Mouse (Mus musculus) intestine, embryonic 16.5 days (tissue): ENCODE results near the gene Neb. TPM values are rescaled to one million over a fixed set of nuclear protein-coding genes. Genes with fewer than 3 reads are reported as not detected.

Experiments
- ATAC-seq: fragments of 200-750 bp; cut with Nextera tagmentation; 2 replicates; pipeline ENCODE4 v1.8.0; 2017; ENCODE audit warnings: moderate TSS enrichment, moderate library complexity
- H3K27ac ChIP-seq: fragments of 300-500 bp; sonication (generic); 2 replicates; pipeline ENCODE4 v1.5.1; 2014; ENCODE audit warnings: mild to moderate bottlenecking, low read length
- H3K27me3 ChIP-seq: fragments of 300-500 bp; sonication (generic); replicated peaks from 2 replicates; pipeline ENCODE4 v1.6.1; 2014; ENCODE audit warnings: low read length, control low read depth, mixed read lengths; ENCODE audit not compliant: control insufficient read depth, insufficient read depth
- H3K36me3 ChIP-seq: fragments of 300-500 bp; sonication (generic); 2 replicates; pipeline ENCODE4 v1.6.1; 2014; ENCODE audit warnings: low read length, control low read depth; ENCODE audit not compliant: control insufficient read depth, insufficient read depth
- H3K4me1 ChIP-seq: fragments of 300-500 bp; sonication (generic); 2 replicates; pipeline ENCODE4 v1.6.1; 2014; ENCODE audit warnings: low read length, control low read depth, mixed read lengths; ENCODE audit not compliant: control insufficient read depth, insufficient read depth
- H3K4me2 ChIP-seq: fragments of 300-500 bp; sonication (generic); 2 replicates; pipeline ENCODE4 v1.6.1; 2014; ENCODE audit warnings: low read depth, low read length, control low read depth
- H3K4me3 ChIP-seq: fragments of 300-500 bp; sonication (generic); 2 replicates; pipeline ENCODE4 v1.5.1; 2014; ENCODE audit warnings: mild to moderate bottlenecking, low read length
- H3K9ac ChIP-seq: fragments of 300-500 bp; sonication (generic); 2 replicates; pipeline ENCODE4 v1.6.1; 2014; ENCODE audit warnings: low read depth, low read length
- H3K9me3 ChIP-seq: fragments of 300-500 bp; sonication (generic); 2 replicates; pipeline ENCODE4 v1.6.1; 2016; ENCODE audit warnings: low read length, control low read depth; ENCODE audit not compliant: control insufficient read depth
- WGBS: fragments of 180-500 bp; shearing (Covaris S2); extraction: QIAGEN DNeasy Blood & Tissue Kit; methylation state at CpG from one replicate; pipeline ENCODE4 v1.1.7; 2014; 5-methylcytosine and 5-hydroxymethylcytosine counted together
- polyA plus RNA-seq: library from polyadenylated mRNA; unstranded; fragments of >200 nt; fragmentation: Nextera tagmentation; extraction: Ambion mirVana; gene quantifications from 2 replicates; pipeline ENCODE4 v1.2.1, GENCODE M21; 2015

The Neb gene
- polyA plus RNA-seq, 1 experiment from 2014 or later = 0.40 TPM

DNA sequence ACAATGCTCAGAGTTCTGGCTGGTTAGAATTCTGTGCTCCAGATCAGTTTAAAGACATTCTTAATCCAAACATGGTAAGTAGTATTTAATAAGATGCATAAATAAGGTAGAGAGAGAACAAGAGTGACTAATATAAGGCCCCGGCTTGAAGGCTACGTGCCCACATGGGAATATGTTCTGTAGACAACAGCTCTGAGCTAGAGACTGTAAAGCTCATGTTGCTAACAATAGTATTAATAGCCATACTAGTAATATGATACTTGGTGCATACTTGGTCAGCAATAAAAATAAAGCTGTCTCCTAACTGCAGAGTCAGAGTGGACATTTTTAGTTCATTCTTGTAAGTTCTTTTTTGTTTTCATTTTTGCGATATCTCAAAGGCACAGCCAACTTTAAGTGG, 56.4 kb downstream of the Neb start:
- no peaks in the 10 kb centered on the region for H3K27me3 ChIP-seq
- H3K27ac ChIP-seq = no peak overlapping the region
- WGBS = 85% methylated on average over 3 of the region's 3 CpGs
- no peak overlapping the region for H3K9ac ChIP-seq
- no peaks in the 10 kb centered on the region for H3K4me1 ChIP-seq
- no peaks in the 10 kb centered on the region for H3K36me3 ChIP-seq
- H3K4me3 ChIP-seq = no peak overlapping the region
- H3K9me3 ChIP-seq = no peaks in the 10 kb centered on the region
- ATAC-seq = no peak
- H3K4me2 ChIP-seq = no peak overlapping the region

DNA sequence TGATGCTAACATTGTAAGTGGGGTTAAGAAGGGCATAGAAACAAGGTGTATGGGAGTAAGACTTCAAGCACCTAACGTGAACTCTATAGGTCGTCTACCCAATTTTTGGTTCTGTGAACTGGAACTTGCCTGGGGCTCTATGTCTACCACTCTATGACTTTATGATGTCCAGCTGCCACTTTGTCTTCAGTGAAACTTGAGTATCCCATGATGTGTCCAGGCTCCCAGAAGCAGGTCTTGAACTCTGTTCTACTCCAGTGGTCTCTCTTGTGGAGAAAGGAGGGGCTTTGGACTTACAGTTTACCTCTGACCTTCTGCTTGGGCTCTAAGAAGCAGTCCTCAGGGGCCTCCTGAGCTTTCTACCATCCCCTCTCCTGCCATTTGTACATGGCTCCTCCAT, 58.1 kb downstream of the Neb start:
- Histone ChIP-seq H3K4me3 (no peak overlapping the region), H3K27ac (no peak overlapping the region), H3K36me3 (no peaks in the 10 kb centered on the region), H3K4me2 (no peak overlapping the region), H3K9ac (no peak overlapping the region), H3K27me3 (no peaks in the 10 kb centered on the region), H3K4me1 (no peaks in the 10 kb centered on the region), H3K9me3 (no peaks in the 10 kb centered on the region)
- no peak for ATAC-seq
- whole genome bisulfite sequencing = 90% methylated on average over 2 of the region's 2 CpGs

DNA sequence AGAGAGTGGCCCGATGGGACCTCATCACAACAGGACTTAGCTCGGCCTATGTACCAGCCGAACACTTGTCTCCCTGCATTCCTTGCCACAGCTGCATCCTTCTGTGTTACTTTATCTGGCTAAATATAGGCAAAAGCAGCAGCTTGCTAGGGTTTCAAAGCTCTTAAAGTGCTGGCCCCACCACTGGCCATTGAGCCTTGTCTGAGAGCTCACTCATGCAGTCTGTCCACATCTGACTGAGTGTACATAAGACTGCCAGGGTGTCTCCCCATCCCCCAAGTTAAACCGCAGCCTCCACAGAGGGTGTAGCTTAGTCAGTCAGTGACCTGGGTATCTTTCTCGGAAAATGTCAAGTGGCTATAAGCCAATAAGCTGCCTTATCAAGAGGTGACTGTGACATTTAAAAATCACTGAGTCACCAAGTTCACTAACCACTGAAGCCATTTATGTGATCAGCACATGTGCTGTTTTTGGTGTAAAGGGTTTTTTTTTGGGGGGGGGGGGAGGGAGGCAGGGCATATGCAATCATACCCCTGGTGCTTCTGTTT, 59.2 kb downstream of the Neb start:
- ATAC-seq = no peak

DNA sequence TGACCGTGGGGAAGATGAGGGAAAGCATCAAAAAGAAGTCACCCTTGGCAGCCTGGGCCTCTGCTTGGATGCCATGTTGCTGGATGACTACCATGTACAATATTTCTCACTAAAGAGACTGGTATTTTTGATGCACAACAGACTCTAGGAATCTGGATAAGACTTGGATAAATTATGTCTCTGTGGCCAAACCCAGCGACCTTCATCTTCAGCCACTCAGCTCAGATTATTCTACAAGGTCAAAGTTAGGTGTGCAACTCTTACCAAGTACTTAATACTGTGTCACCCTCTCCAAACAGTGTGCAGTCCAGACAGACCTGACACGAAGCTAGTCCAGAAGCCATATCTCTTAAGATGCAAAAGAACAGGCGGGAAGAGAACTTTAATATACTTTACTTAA, 60.8 kb downstream of the Neb start:
- Histone ChIP-seq H3K9ac (no peak overlapping the region), H3K4me1 (no peaks in the 10 kb centered on the region), H3K27me3 (no peaks in the 10 kb centered on the region), H3K27ac (no peak overlapping the region), H3K4me3 (no peak overlapping the region), H3K36me3 (no peaks in the 10 kb centered on the region), H3K4me2 (no peak overlapping the region), H3K9me3 (no peaks in the 10 kb centered on the region)
- ATAC-seq = no peak
- 80% methylated on average over 4 of the region's 4 CpGs for WGBS

More for the DNA sequence above, 59.2 kb downstream of the Neb start:
- H3K9me3 ChIP-seq = no peaks in the 10 kb centered on the region
- H3K27ac ChIP-seq = no peak overlapping the region
- H3K4me3 ChIP-seq = no peak overlapping the region
- H3K4me2 ChIP-seq = no peak overlapping the region
- H3K4me1 ChIP-seq = no peaks in the 10 kb centered on the region
- H3K27me3 ChIP-seq = no peaks in the 10 kb centered on the region
- H3K9ac ChIP-seq = no peak overlapping the region
- WGBS = 52% methylated on average over 5 of the region's 5 CpGs
- H3K36me3 ChIP-seq = no peaks in the 10 kb centered on the region

DNA sequence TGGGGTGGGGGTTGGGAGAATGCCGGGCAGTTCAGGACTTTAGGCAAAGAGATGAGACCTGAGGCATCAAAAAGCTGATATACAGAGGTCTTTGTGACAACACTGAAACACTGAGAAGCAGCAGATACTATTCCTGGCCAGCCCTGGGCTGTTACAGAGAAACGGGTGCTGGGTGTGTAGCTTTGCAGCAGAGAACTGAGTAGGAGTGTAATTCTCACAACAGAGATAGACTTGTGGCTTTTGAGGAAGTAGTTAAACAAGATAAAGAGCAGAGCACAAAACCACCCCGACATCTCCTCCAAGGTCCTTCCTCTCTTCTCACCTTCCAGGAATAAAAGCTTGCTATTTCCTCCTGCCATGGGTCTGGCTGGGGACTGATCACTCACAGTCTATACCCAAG, 62.5 kb downstream of the Neb start:
- H3K4me2 ChIP-seq = no peak overlapping the region
- no peak overlapping the region for H3K4me3 ChIP-seq
- no peak overlapping the region for H3K9ac ChIP-seq
- no peak for ATAC-seq
- no peaks in the 10 kb centered on the region for H3K9me3 ChIP-seq
- no peak overlapping the region for H3K27ac ChIP-seq
- no peaks in the 10 kb centered on the region for H3K36me3 ChIP-seq
- WGBS = 36% methylated on average over 3 of the region's 3 CpGs
- H3K4me1 ChIP-seq = no peaks in the 10 kb centered on the region
- no peaks in the 10 kb centered on the region for H3K27me3 ChIP-seq

DNA sequence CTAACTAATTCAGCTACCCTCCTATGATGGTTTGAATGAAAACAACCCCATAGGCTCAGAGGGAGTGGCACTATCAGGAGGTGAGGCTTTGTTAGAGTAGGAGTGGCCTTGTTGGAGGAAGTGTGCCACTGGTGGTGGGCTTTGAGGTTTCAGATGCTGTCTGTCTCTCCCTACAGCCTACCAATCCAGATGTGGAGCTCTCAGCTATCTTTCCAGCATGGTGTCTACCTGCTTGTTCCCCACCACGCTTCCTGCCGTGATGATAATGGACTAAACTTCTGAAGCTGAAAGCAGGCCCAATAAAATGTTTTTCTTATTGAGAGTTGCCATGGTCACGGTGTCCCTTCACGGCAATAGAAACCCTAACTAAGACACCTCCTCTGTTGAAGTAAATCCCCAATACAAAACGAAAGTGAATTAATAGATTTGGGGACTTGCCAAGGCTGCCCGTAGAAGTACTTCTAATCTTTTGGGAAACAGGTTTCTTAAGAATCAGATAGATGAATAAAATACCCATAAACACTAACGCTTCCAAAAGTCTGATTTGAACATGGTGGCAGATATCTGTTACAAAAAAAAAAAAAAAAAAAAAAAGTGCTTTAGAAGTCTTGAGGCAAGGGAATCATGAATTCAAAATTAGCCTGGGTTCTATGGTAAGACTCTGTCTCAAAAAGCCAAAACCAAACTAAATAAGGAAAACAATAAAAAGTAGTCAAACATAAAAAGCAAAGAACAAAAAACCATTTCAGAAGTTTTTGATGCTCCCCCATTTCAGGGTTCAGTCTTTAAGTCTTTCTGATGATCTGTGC, 63.1 kb downstream of the Neb start:
- no peaks in the 10 kb centered on the region for H3K9me3 ChIP-seq
- no peaks in the 10 kb centered on the region for H3K36me3 ChIP-seq
- WGBS = 88% methylated on average over 7 of the region's 7 CpGs
- H3K4me2 ChIP-seq = no peak overlapping the region
- no peaks in the 10 kb centered on the region for H3K4me1 ChIP-seq
- H3K27me3 ChIP-seq = no peaks in the 10 kb centered on the region
- no peak overlapping the region for H3K9ac ChIP-seq
- no peak overlapping the region for H3K4me3 ChIP-seq
- ATAC-seq = no peak
- no peak overlapping the region for H3K27ac ChIP-seq

DNA sequence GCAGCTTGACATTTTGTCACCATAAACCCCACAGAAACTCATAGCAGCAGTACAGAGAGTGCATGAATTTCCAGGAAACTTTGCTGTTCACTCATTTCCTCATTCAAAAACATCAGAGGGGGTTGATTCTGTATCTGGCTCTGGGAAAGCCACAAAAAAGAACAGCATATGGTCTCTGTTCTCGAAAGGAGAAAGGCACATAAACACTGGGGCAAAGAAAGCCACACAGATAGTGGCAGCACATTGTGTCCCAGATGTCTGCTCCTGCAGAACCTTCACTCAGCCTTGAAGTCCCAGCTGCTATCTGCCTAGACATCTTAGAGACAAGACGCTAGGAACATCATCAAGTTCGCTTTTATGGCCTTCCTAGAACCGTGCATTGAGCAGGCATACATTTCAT, 67.5 kb downstream of the Neb start:
- Histone ChIP-seq H3K9ac (no peak overlapping the region), H3K27ac (no peak overlapping the region), H3K36me3 (no peaks in the 10 kb centered on the region), H3K4me2 (no peak overlapping the region), H3K9me3 (no peaks in the 10 kb centered on the region), H3K4me3 (no peak overlapping the region), H3K4me1 (no peaks in the 10 kb centered on the region), H3K27me3 (no peaks in the 10 kb centered on the region)
- 76% methylated on average over 4 of the region's 4 CpGs for WGBS
- no peak for ATAC-seq

DNA sequence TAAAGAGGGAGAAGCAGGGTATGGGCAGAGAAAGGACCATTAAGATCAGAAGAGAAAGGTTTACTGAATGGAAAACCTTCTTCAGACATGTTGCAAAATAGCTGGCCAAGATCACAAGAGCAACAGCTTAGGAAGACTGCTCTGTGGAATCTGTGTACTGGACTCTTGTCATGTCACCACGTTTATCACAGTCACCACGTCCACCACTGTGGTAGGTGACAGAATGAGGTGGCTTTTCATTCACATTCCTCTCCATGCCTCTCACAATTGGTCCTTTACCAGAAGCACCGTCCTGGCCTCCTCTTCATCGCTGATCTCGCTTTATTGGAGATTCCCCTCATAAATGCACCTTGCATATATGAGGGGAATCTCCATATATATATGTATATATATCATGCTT, 71.6 kb downstream of the Neb start:
- no peaks in the 10 kb centered on the region for H3K36me3 ChIP-seq
- no peaks in the 10 kb centered on the region for H3K27me3 ChIP-seq
- H3K4me1 ChIP-seq = no peaks in the 10 kb centered on the region
- ATAC-seq = no peak
- WGBS = 80% methylated on average over 5 of the region's 5 CpGs
- H3K9ac ChIP-seq = no peak overlapping the region
- no peak overlapping the region for H3K27ac ChIP-seq
- H3K4me3 ChIP-seq = no peak overlapping the region
- no peak overlapping the region for H3K4me2 ChIP-seq
- H3K9me3 ChIP-seq = no peaks in the 10 kb centered on the region

DNA sequence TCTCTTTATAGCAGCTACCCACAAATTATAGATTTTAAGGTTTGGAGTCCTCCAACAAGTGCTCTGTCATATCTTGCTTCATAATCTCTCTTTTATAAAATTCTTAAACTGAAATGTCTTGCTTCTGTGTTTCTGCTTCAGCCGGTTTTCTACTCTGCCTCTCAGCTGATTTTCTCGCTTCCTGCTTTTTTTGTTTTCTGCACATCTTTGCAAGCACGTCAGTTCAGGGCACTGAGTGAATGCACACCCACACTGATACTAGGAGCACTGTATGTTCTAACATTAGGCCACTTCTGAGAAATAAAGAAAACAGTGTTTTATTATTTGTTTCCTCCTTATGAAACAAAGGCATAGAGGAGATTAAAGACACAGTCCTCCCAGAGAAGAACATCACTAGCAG, 73.7 kb downstream of the Neb start:
- no peak for ATAC-seq
- Histone ChIP-seq H3K4me1 (no peaks in the 10 kb centered on the region), H3K4me3 (no peak overlapping the region), H3K27me3 (no peaks in the 10 kb centered on the region), H3K9me3 (no peaks in the 10 kb centered on the region), H3K27ac (no peak overlapping the region), H3K4me2 (no peak overlapping the region), H3K36me3 (no peaks in the 10 kb centered on the region), H3K9ac (no peak overlapping the region)
- WGBS = 77% methylated on average over 3 of the region's 3 CpGs

DNA sequence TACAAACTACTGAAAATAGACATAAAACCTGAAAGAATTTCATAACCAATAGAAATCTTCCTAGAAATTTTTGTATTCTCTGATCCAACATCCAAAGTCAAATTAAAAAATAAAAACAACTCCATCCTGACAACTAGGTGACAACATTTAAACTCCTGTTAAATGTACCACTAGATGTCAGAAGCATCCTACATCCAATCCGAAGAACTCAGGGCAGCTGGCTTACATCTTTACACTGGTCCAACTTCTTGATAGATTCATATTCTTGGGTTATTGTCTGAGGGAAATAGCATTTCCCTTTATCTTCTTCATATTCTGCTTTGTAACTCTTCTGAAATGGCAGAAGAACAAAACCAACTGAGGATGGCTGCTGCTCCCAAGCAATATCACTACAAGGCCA, 74.9 kb downstream of the Neb start:
- 74% methylated on average over 1 of the region's 1 CpGs for WGBS
- no peak for ATAC-seq
- Histone ChIP-seq H3K36me3 (no peaks in the 10 kb centered on the region), H3K9ac (no peak overlapping the region), H3K9me3 (no peaks in the 10 kb centered on the region), H3K4me2 (no peak overlapping the region), H3K27ac (no peak overlapping the region), H3K4me1 (no peaks in the 10 kb centered on the region), H3K4me3 (no peak overlapping the region), H3K27me3 (no peaks in the 10 kb centered on the region)
